ENCODE assay signal across 9 mouse cellular contexts in the genomic region with DNA sequence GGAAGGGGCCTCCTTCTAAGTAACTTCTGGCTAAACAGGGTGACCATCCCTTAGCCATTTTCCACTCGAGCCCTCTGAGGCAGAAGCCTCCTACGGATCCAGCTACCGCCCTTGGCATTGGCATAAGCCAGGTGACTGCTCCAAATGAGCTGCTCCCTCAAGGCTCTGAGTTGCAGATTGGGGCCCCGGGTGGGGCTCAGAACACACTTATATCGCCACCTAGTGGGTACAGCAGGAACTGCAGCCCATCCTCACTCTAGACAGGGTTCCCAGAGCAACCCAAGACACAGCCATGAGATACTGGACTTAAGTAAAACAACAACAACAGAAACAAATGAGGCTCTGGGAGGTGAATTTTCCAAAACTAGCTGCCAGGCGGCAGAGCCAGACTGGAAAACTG. TPM values are rescaled to one million over a fixed set of nuclear protein-coding genes. Genes with fewer than 3 reads are reported as not detected.
DNase-seq lines count a peak whose midpoint lies in the region; ATAC-seq and TF ChIP-seq lines count a peak whose summit lies in the region.
"Had no signal": no experiment of that assay in that cellular context is flagged by ENCODE, and none has a peak within 500 bp of the region (broad histone marks: within the 10 kb centered on the region; RNA-seq: fewer than 3 reads in every experiment).

No protein-coding gene starts in this region.

- 4% methylated on average over 6 of the region's 6 CpGs for WGBS in forebrain, postnatal 0 days
- WGBS in lung, embryonic 14.5 days: 4% methylated on average over 6 of the region's 6 CpGs

- no peaks in the 10 kb centered on the region for H3K36me3 ChIP-seq in forebrain, postnatal 0 days (ENCODE audit: insufficient read depth)
- no peaks in the 10 kb centered on the region for H3K36me3 ChIP-seq in lung, embryonic 14.5 days (ENCODE audit: insufficient read depth)

- no peak overlapping the region for H3K4me2 ChIP-seq in forebrain, postnatal 0 days (ENCODE audit: low read depth)
- no peak overlapping the region for H3K4me2 ChIP-seq in lung, embryonic 14.5 days

- no peak overlapping the region for H3K27ac ChIP-seq in forebrain, postnatal 0 days (ENCODE audit: low read depth, low read length)
- H3K27ac ChIP-seq in lung, embryonic 14.5 days (ENCODE audit: low read depth): no peak overlapping the region
- H3K27ac ChIP-seq: macrophage had no signal

- no peaks in the 10 kb centered on the region for H3K4me1 ChIP-seq in forebrain, postnatal 0 days (ENCODE audit: insufficient read depth)
- H3K4me1 ChIP-seq in lung, embryonic 14.5 days (ENCODE audit: insufficient read depth): no peaks in the 10 kb centered on the region

- peak; percentile 87 for DNase-seq in ES-CJ7 (ENCODE audit: low read depth, low spot score)
- DNase-seq in cerebellum, adult 11 months: peak; percentile 78
- peak; percentile 81 for DNase-seq in forebrain, postnatal 0 days
- DNase-seq in heart, postnatal 4 days: peak; percentile 87
- peak; percentile 44 to 87 for DNase-seq in layer of hippocampus, adult 8-10 months (ENCODE audit: low spot score in 2 of 2)
- peak; percentile 93 for DNase-seq in lung, embryonic 14.5 days
- peak; percentile 69 for DNase-seq in ovary, postnatal 10 days (ENCODE audit: low spot score)
- DNase-seq in thymus, postnatal 0 days (ENCODE audit: low spot score): peak; percentile 80

- H3K9ac ChIP-seq in forebrain, postnatal 0 days: no peak overlapping the region
- H3K9ac ChIP-seq in lung, embryonic 14.5 days: no peak overlapping the region

- peak; percentile 72 for ATAC-seq in forebrain, postnatal 0 days
- ATAC-seq in lung, embryonic 14.5 days (ENCODE audit: insufficient read depth): peak; percentile 73; the same call in 1 of the 2 replicates

- no peak overlapping the region for H3K4me3 ChIP-seq in forebrain, postnatal 0 days (ENCODE audit: low read depth, low read length)
- no peak overlapping the region for H3K4me3 ChIP-seq in lung, embryonic 14.5 days (ENCODE audit: low read depth, low read length)

- H3K27me3 ChIP-seq in forebrain, postnatal 0 days (ENCODE audit: insufficient read depth, low read length): no peaks in the 10 kb centered on the region
- no peaks in the 10 kb centered on the region; the same call in 1 of the 2 replicates for H3K27me3 ChIP-seq in lung, embryonic 14.5 days (ENCODE audit: insufficient read depth, low read length)

- TF ChIP-seq CTCF in forebrain, postnatal 0 days (IDR thresholded peaks at IDR 0.05; ENCODE audit: low read depth): peak; percentile 90
- TF ChIP-seq CTCF in lung, embryonic 14.5 days (IDR thresholded peaks at IDR 0.05; ENCODE audit: low read depth): peak; percentile 95

- H3K9me3 ChIP-seq in forebrain, postnatal 0 days (ENCODE audit: low read length): no peaks in the 10 kb centered on the region
- no peaks in the 10 kb centered on the region for H3K9me3 ChIP-seq in lung, embryonic 14.5 days (ENCODE audit: low read depth, low read length)

RNA-seq across cellular contexts. Expression of a gene that starts 15.8 kb away (rescaled TPM):
- total RNA-seq in forebrain, postnatal 0 days (2014; rRNA removed): 82.9 and 90.1 TPM in 2 replicates
- 150 and 179 TPM in 2 replicates for polyA plus RNA-seq in forebrain, postnatal 0 days (2015; fragmentation: Nextera tagmentation; extraction: Ambion mirVana)
- total RNA-seq in heart, postnatal 4 days (2021): 10 to 100 TPM; 48.7 to 50.8 TPM
- total RNA-seq in layer of hippocampus, adult 8-10 months (2022): 10 to 100 TPM; 59.2 to 68.1 (median 65.4) TPM
- polyA plus RNA-seq in lung, embryonic 14.5 days (2014; fragmentation: Nextera tagmentation; extraction: Ambion mirVana): 141 and 153 TPM in 2 replicates
- polyA plus RNA-seq in thymus, postnatal 0 days (2015; fragmentation: Nextera tagmentation; extraction: Ambion mirVana): 274 and 279 TPM in 2 replicates

RNA-seq across cellular contexts. Expression of a gene that starts 23.9 kb away (rescaled TPM):
- total RNA-seq in forebrain, postnatal 0 days (2014; rRNA removed): not detected in 2 replicates
- polyA plus RNA-seq in forebrain, postnatal 0 days (2015; fragmentation: Nextera tagmentation; extraction: Ambion mirVana): not detected in 2 replicates
- total RNA-seq in heart, postnatal 4 days (2021): not detected
- not detected for total RNA-seq in layer of hippocampus, adult 8-10 months (2022)
- not detected in 2 replicates for polyA plus RNA-seq in lung, embryonic 14.5 days (2014; fragmentation: Nextera tagmentation; extraction: Ambion mirVana)
- polyA plus RNA-seq in thymus, postnatal 0 days (2015; fragmentation: Nextera tagmentation; extraction: Ambion mirVana): not detected in 2 replicates
- polyA plus RNA-seq: macrophage had no signal
